Mouse (Mus musculus): Measurements from ENCODE around the gene Tmem108. TPM values are rescaled to one million over a fixed set of nuclear protein-coding genes. Genes with fewer than 3 reads are reported as not detected.

Gene Tmem108
- 7.0 and 9.5 TPM in 2 replicates for polyA plus RNA-seq (2015; fragmentation: Nextera tagmentation; extraction: Ambion mirVana)

- 0% methylated on average over 41 of the region's 51 CpGs for WGBS
- Histone ChIP-seq H3K4me2 (peak within 1 kb of the TSS; percentile 92), H3K9ac (peak within 1 kb of the TSS; percentile 48), H3K4me1 (peaks cover 24% of the 10 kb centered on the region), H3K36me3 (no peaks in the 10 kb centered on the region), H3K4me3 (replicated peaks) (peak within 1 kb of the TSS; percentile 63), H3K27me3 (peaks cover 29% of the 10 kb centered on the region), H3K27ac (no peak within 1 kb of the TSS), H3K9me3 (replicated peaks) (no peaks in the 10 kb centered on the region)
- peak; percentile 98 for ATAC-seq (replicated peaks; ENCODE audit: low FRiP score)
These were observed at the start of gene Tmem108 for GRCm38 (mm10) chr9:103761647-103762084. Gene Tmem108, minus strand, starts transcription at chr9:103761837.

- H3K27me3 ChIP-seq, result no peaks in the 10 kb centered on the region
- H3K4me3 ChIP-seq (replicated peaks), result no peak overlapping the region
- WGBS, result 69% methylated on average over 1 of the region's 1 CpGs
- H3K36me3 ChIP-seq, result no peaks in the 10 kb centered on the region
- no peak overlapping the region for H3K27ac ChIP-seq
- H3K4me1 ChIP-seq, result 0 out of 2 replicates have a peak, but pooled peaks cover 4% of the 10 kb centered on the region
- no peak overlapping the region for H3K4me2 ChIP-seq
- no peak for ATAC-seq (replicated peaks; ENCODE audit: low FRiP score)
- H3K9ac ChIP-seq, result no peak overlapping the region
- H3K9me3 ChIP-seq (replicated peaks), result no peaks in the 10 kb centered on the region
These were observed 27.4 kb upstream of the Tmem108 start for GRCm38 (mm10) chr9:103789029-103789428.

- Histone ChIP-seq H3K9me3 (replicated peaks) (no peaks in the 10 kb centered on the region), H3K4me3 (replicated peaks) (no peak overlapping the region), H3K4me1 (0 out of 2 replicates have a peak, but pooled peaks cover 2% of the 10 kb centered on the region), H3K9ac (no peak overlapping the region), H3K4me2 (no peak overlapping the region), H3K27me3 (no peaks in the 10 kb centered on the region), H3K27ac (no peak overlapping the region), H3K36me3 (no peaks in the 10 kb centered on the region)
- ATAC-seq (replicated peaks; ENCODE audit: low FRiP score), result no peak
- 83% methylated on average over 4 of the region's 4 CpGs for WGBS
These were observed 22.5 kb upstream of the Tmem108 start for GRCm38 (mm10) chr9:103784156-103784555.

GRCm38 (mm10) chr9:103783276-103783675 lies 21.6 kb upstream of the Tmem108 start:
- Histone ChIP-seq H3K9me3 (replicated peaks) (no peaks in the 10 kb centered on the region), H3K36me3 (no peaks in the 10 kb centered on the region), H3K9ac (no peak overlapping the region), H3K27me3 (no peaks in the 10 kb centered on the region), H3K4me2 (no peak overlapping the region), H3K27ac (no peak overlapping the region), H3K4me1 (0 out of 2 replicates have a peak, but pooled peaks cover 2% of the 10 kb centered on the region), H3K4me3 (replicated peaks) (no peak overlapping the region)
- ATAC-seq (replicated peaks; ENCODE audit: low FRiP score), result no peak
- WGBS, result 76% methylated on average over 16 of the region's 16 CpGs

GRCm38 (mm10) chr9:103782306-103782705 lies 20.7 kb upstream of the Tmem108 start:
- no peak overlapping the region for H3K27ac ChIP-seq
- H3K4me3 ChIP-seq (replicated peaks), result no peak overlapping the region
- H3K4me2 ChIP-seq, result no peak overlapping the region
- no peak for ATAC-seq (replicated peaks; ENCODE audit: low FRiP score)
- 78% methylated on average over 7 of the region's 7 CpGs for WGBS
- H3K9me3 ChIP-seq (replicated peaks), result no peaks in the 10 kb centered on the region
- no peaks in the 10 kb centered on the region for H3K27me3 ChIP-seq
- 0 out of 2 replicates have a peak, but pooled peaks cover 2% of the 10 kb centered on the region for H3K4me1 ChIP-seq
- no peaks in the 10 kb centered on the region for H3K36me3 ChIP-seq
- no peak overlapping the region for H3K9ac ChIP-seq

- Histone ChIP-seq H3K4me3 (replicated peaks) (no peak overlapping the region), H3K27me3 (no peaks in the 10 kb centered on the region), H3K9me3 (replicated peaks) (no peaks in the 10 kb centered on the region), H3K27ac (no peak overlapping the region), H3K9ac (no peak overlapping the region), H3K36me3 (no peaks in the 10 kb centered on the region), H3K4me1 (0 out of 2 replicates have a peak, but pooled peaks cover 2% of the 10 kb centered on the region), H3K4me2 (no peak overlapping the region)
- 72% methylated on average over 7 of the region's 7 CpGs for WGBS
- no peak for ATAC-seq (replicated peaks; ENCODE audit: low FRiP score)
These were observed 19.8 kb upstream of the Tmem108 start for GRCm38 (mm10) chr9:103781407-103781806.

GRCm38 (mm10) chr9:103780598-103780997 lies 19.0 kb upstream of the Tmem108 start:
- Histone ChIP-seq H3K4me1 (0 out of 2 replicates have a peak, but pooled peaks cover 2% of the 10 kb centered on the region), H3K36me3 (no peaks in the 10 kb centered on the region), H3K27me3 (no peaks in the 10 kb centered on the region), H3K9me3 (replicated peaks) (no peaks in the 10 kb centered on the region), H3K9ac (no peak overlapping the region), H3K4me3 (replicated peaks) (no peak overlapping the region), H3K4me2 (no peak overlapping the region), H3K27ac (no peak overlapping the region)
- ATAC-seq (replicated peaks; ENCODE audit: low FRiP score), result no peak
- 88% methylated on average over 4 of the region's 4 CpGs for WGBS

GRCm38 (mm10) chr9:103778185-103778584 lies 16.5 kb upstream of the Tmem108 start:
- Histone ChIP-seq H3K27ac (no peak overlapping the region), H3K36me3 (no peaks in the 10 kb centered on the region), H3K4me2 (no peak overlapping the region), H3K4me3 (replicated peaks) (no peak overlapping the region), H3K4me1 (0 out of 2 replicates have a peak, but pooled peaks cover 2% of the 10 kb centered on the region), H3K9me3 (replicated peaks) (no peaks in the 10 kb centered on the region), H3K27me3 (no peaks in the 10 kb centered on the region), H3K9ac (no peak overlapping the region)
- 62% methylated on average over 1 of the region's 1 CpGs for WGBS
- ATAC-seq (replicated peaks; ENCODE audit: low FRiP score), result no peak

GRCm38 (mm10) chr9:103761151-103761571 lies 476 bp downstream of the Tmem108 start:
- no peak overlapping the region for H3K27ac ChIP-seq
- peaks cover 29% of the 10 kb centered on the region for H3K27me3 ChIP-seq
- H3K4me1 ChIP-seq, result peaks cover 24% of the 10 kb centered on the region
- WGBS, result under 1% methylated on average over 30 of the region's 30 CpGs
- no peaks in the 10 kb centered on the region for H3K36me3 ChIP-seq
- peak; percentile 57 for ATAC-seq (replicated peaks; ENCODE audit: low FRiP score)
- no peaks in the 10 kb centered on the region for H3K9me3 ChIP-seq (replicated peaks)
- H3K9ac ChIP-seq, result peak overlapping the region; percentile 48
- peak overlapping the region; percentile 92 for H3K4me2 ChIP-seq
- H3K4me3 ChIP-seq (replicated peaks), result peak overlapping the region; percentile 63

- Histone ChIP-seq H3K9me3 (replicated peaks) (no peaks in the 10 kb centered on the region), H3K9ac (no peak overlapping the region), H3K4me3 (replicated peaks) (peak overlapping the region; percentile 63), H3K36me3 (no peaks in the 10 kb centered on the region), H3K27me3 (peaks cover 29% of the 10 kb centered on the region), H3K4me2 (no peak overlapping the region), H3K27ac (no peak overlapping the region), H3K4me1 (peaks cover 24% of the 10 kb centered on the region)
- no peak for ATAC-seq (replicated peaks; ENCODE audit: low FRiP score)
- 32% methylated on average over 8 of the region's 8 CpGs for WGBS
These were observed 1.3 kb downstream of the Tmem108 start for GRCm38 (mm10) chr9:103760356-103760755.

- peaks cover 24% of the 10 kb centered on the region for H3K4me1 ChIP-seq
- peaks cover 29% of the 10 kb centered on the region for H3K27me3 ChIP-seq
- H3K27ac ChIP-seq, result no peak overlapping the region
- no peak for ATAC-seq (replicated peaks; ENCODE audit: low FRiP score)
- WGBS, result 70% methylated on average over 9 of the region's 9 CpGs
- H3K4me3 ChIP-seq (replicated peaks), result no peak overlapping the region
- H3K36me3 ChIP-seq, result no peaks in the 10 kb centered on the region
- no peaks in the 10 kb centered on the region for H3K9me3 ChIP-seq (replicated peaks)
- H3K4me2 ChIP-seq, result no peak overlapping the region
- H3K9ac ChIP-seq, result no peak overlapping the region
These were observed 1.8 kb downstream of the Tmem108 start for GRCm38 (mm10) chr9:103759829-103760228.

GRCm38 (mm10) chr9:103758930-103759695 lies 2.5 kb downstream of the Tmem108 start:
- Histone ChIP-seq H3K36me3 (no peaks in the 10 kb centered on the region), H3K9ac (no peak overlapping the region), H3K4me1 (peaks cover 24% of the 10 kb centered on the region), H3K27me3 (peaks cover 29% of the 10 kb centered on the region), H3K9me3 (replicated peaks) (no peaks in the 10 kb centered on the region), H3K4me2 (no peak overlapping the region), H3K4me3 (replicated peaks) (no peak overlapping the region), H3K27ac (no peak overlapping the region)
- no peak for ATAC-seq (replicated peaks; ENCODE audit: low FRiP score)
- WGBS, result 25% methylated on average over 20 of the region's 20 CpGs
